Mouse (Mus musculus): ENCODE data around the gene Cdc26. TPM values are rescaled to one million over a fixed set of nuclear protein-coding genes. Genes with fewer than 3 reads are reported as not detected.

Cdc26 gene
- total RNA-seq, 2 experiments from 2014 or later: 48.0 to 48.8 TPM

DNA sequence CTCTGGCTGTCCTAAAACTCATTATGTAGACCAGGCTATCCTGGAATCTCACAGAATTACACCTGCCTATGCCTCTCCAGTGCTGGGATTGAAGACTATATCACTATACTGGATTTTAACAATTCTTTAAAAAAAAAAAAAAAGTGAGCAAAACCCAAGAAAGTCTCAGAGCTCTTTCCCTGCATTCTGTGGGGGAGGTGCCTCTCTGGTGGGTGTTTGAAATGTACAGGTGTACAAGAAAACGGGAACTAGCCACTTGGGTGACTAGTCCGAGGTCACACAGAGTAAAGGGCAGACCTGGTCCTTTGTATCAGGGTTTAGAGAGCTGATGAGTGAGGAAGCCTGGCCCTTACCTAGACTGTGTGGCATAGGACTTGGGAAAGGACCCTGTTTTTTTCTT lies 46.0 kb downstream of the Cdc26 start:
- DNase-seq (ENCODE audit: low spot score in 2 of 2): no peak

DNA sequence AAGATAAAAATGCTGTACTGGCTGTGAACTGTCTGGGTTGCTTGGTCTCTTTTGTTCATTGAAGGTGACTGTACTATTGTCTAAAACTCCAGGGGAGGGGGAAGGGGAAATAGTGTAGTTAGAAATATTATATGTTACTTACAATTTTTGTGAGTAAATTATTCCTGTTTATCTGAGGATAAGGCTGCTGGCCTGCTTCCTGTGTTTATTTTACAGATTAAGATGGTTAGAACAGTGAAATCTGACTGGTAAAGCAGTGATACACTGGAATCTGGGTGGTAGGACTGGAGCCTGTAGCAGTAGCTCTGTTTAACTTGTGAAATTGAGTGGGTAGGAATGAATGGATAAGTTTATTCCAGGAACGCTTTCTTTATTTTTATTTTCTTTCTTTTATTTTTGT lies 46.4 kb downstream of the Cdc26 start:
- DNase-seq (ENCODE audit: low spot score in 2 of 2): no peak

DNA sequence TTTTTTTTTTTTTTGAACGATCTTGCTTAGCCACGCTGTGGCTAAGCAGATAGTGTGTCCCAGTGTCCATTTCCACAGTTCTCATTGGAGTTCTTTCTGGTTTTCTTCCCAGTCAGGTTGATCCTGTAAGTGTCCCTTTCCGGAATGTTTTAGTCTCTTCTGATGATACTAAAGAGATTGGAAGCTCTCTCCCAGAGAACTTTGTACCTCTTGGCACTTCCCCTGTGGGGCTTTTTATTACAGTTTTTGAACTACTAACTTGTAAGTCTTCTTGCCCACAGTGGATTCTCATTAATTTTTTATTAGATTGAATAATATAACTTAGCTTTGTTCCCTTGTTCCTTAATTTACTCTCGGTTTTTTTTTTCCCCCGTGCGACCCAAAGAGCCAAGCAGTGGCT lies 46.9 kb downstream of the Cdc26 start:
- DNase-seq (ENCODE audit: low spot score in 2 of 2): no peak

DNA sequence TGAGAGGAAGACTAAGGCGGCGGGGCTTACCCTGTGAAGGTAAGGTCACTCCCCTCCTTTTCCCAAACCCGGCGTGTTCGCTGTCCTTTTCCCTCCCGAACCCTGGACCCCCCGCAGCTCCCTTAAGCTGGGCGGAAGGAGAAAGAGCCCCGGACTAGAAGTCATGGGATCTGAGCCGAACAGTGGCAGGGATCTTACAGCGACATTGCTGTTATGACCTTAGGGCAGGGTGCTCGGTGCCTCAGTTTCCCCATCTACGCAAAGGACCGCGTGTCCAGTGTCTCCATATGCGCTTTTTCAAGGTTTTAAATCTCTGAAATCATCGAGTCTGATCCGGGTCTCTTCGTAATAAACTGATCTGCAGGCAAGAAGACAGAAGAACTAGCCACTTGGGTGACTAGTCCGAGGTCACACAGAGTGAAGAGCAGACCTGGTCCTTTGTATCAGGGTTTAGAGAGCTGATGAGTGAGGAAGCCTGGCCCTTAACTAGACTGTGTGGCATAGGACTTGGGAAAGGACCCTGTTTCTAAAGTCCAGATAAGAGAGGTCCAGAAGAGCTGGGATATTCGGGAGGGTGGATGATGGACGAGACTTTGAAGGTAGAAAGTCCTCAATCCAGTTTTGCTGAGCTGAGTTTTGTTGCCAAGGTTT lies 47.5 kb downstream of the Cdc26 start:
- no peak for DNase-seq (ENCODE audit: low spot score in 2 of 2)

DNA sequence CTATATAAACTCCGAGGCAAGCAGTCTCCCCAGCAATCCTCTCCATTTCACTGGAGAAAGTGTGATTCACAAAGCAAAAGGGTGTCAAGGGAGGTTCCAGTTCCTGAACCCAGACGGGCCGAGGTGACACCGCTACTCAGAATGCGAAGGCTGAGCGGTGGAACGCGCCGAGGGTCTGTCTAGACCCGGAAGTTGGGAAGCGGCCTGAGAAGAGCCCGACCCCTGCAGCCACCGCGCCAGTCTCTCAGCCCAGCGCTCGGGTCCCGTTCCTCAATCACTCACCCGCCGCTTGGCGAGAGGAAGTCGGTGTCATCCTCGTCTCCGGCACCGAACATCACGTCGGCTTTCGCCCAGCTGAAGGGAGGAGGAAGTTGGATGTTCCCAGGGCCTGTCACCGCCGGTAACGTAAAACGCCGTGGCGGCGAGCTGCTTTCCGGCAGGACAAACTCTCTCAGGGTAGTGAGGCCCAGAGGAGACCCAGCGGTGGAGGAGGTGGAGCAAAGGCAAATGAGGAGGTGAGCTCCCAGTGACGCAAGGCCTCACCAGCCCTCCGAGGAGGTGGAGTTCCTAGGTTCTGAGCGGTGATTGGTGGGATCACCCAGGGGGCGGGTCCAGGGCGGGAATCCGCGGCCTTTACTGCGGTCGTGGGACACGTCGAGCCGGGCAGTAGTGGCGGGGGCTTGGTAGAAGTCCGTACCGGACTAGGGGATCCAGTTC lies 48.2 kb downstream of the Cdc26 start, which contains the start of the genes Fkbp15 and Slc31a1:
Fkbp15 (minus strand) TSS at position 461 of the 717 bp plus-strand sequence.
Slc31a1 (plus strand) TSS at position 640 of the 717 bp plus-strand sequence.
- DNase-seq (ENCODE audit: low spot score in 2 of 2): peak; percentile 97 to 98

DNA sequence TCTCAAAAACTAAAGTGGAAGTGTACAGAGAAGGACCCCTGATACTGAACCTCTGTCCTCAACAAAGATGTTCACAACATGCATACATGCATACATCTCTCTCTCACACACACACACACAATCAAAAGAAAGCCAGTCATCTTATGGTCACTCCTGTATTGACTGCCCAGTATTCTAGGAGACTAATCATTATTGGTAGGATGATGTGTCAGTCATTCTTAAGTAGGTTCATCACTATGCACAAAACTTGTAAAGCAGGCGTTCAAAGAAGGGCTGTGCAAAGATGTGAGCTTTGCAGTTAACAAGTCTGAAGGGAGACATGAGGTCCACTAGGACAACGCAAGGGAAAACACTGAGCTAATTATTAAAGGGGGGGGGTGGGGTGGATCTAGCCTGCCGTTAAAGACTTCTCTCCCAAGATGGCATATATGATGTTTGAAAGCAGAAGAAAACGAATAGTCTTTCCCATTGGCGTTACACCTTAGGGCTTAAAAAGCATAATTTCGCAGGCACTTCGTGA lies 49.1 kb downstream of the Cdc26 start:
- DNase-seq (ENCODE audit: low spot score in 2 of 2): no peak

GRCm38 (mm10) chr4:62357631-62358148 lies 50.8 kb downstream of the Cdc26 start:
- no peak for DNase-seq (ENCODE audit: low spot score in 2 of 2)

- DNase-seq (ENCODE audit: low spot score in 2 of 2): no peak
These were observed 59.1 kb downstream of the Cdc26 start for GRCm38 (mm10) chr4:62349371-62349770.

DNA sequence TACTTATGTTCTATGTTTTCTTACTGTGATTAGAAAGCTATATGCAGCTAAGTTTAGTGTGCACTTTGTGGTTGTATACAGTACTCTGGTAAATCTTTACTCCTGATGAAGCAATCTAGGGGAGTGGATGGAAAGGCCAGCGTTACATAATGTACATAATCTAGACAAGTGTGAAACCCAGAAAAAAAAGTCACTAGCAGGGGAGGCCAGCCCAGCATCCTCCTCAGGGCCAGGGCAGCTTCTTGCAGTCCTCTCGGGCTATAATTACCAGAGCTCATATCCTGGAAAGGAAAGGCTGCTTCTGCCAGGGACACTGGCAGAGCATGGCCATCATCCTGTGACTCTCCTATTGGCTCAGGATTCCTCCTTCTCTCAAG lies 60.1 kb downstream of the Cdc26 start:
- DNase-seq (ENCODE audit: low spot score in 2 of 2): no peak

DNA sequence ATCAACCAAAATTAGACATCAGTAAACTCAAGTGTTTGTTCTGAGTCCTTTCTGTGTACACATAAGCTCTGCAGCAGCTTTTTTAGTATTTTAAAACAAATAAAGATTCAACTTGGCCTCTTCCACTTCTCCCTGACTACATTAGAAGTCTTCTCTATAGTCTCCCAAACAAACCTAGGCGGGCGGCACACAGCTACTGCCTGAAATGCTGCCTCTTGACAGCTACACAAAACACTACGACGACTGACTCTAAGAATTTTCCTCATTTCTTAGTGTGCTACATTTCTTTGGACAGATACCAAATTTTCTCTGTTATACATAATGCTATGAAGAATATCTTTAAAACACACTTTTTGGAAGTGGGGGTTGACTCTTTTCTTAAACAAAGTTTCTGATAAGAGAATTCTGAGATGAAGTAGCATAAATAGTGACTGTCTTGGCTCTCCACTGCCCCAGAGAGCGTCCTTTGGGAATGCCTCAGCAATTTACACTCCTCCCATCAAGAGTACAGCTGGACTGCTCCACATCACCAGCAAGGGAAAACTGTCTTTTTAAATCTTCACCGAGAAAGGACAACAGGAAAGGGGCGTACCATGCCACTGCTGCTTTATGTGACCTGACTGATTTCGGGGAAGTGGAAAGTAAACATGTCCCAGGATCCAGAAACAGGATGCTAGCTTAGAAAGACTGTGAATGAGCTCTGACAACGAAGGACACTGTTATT lies 60.7 kb downstream of the Cdc26 start:
- no peak for DNase-seq (ENCODE audit: low spot score in 2 of 2)

DNA sequence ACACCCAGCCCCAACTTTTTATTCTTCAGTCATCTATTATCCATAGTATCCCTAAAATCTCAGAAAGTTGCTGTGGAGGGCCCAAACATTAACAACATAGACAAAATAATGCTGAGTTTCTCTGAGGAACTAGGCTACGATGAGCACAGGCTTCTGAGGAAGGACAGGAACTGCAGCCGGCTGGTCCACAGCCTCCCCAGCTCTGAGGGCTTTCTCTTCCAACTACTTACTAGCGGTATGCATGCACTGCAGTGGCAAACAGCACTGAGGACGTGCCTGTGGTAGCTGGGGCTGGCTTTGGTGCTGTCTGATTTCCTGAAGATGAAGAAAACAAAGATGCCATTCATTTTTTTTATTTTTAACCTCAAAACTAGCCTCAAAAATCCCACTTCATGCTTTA lies 62.6 kb downstream of the Cdc26 start:
- DNase-seq (ENCODE audit: low spot score in 2 of 2): no peak

GRCm38 (mm10) chr4:62344000-62344399 lies 64.4 kb downstream of the Cdc26 start:
- peak in 1 of 2 experiments; percentile 19 for DNase-seq (ENCODE audit: low spot score in 2 of 2)

GRCm38 (mm10) chr4:62338536-62338935 lies 69.9 kb downstream of the Cdc26 start:
- DNase-seq (ENCODE audit: low spot score in 2 of 2): no peak

Other genes starting within 250 kb of the Cdc26 start
- 10 to 100 TPM; 23.0 to 25.6 TPM for gene Zfp37, start 177.6 kb downstream of the Cdc26 start, total RNA-seq (2021)
- gene Slc31a2, start 146.1 kb downstream of the Cdc26 start, total RNA-seq (2021): 1 to 10 TPM; 9.2 to 9.7 TPM
- 10 to 100 TPM; 38.2 to 38.4 TPM for gene Fkbp15, start 48.1 kb downstream of the Cdc26 start, total RNA-seq (2021)
- gene Slc31a1, start 47.9 kb downstream of the Cdc26 start, total RNA-seq (2021): 10 to 100 TPM; 10.5 to 11.2 TPM
- gene Prpf4, start 155 bp upstream of the Cdc26 start, total RNA-seq (2021): 10 to 100 TPM; 12.8 to 13.5 TPM
- gene Rnf183, start 26.6 kb upstream of the Cdc26 start, total RNA-seq (2021): not detected
- gene Wdr31, start 62.3 kb upstream of the Cdc26 start, total RNA-seq (2021): 1 to 10 TPM; 6.1 to 8.5 TPM
- gene Bspry, start 71.4 kb upstream of the Cdc26 start, total RNA-seq (2021): under 1 TPM; 0.25 to 0.72 TPM
- gene Hdhd3, start 94.8 kb upstream of the Cdc26 start, total RNA-seq (2021): 10 to 100 TPM in 1 of 2 experiments, 1 to 10 TPM in 1; 9.3 to 11.1 TPM
- gene Alad, start 111.3 kb upstream of the Cdc26 start, total RNA-seq (2021): 10 to 100 TPM; 31.5 to 33.7 TPM
- gene Pole3, start 116.4 kb upstream of the Cdc26 start, total RNA-seq (2021): 10 to 100 TPM; 26.4 to 26.9 TPM
- gene 4933430I17Rik, start 116.7 kb upstream of the Cdc26 start, total RNA-seq (2021): under 1 TPM; 0.52 to 0.53 TPM
- gene Rgs3, start 151.2 kb upstream of the Cdc26 start, total RNA-seq (2021): 10 to 100 TPM; 20.6 to 22.2 TPM

All from layer of hippocampus, adult 18-20 months (tissue).